Mouse (Mus musculus): Measurements from ENCODE around the gene Lyrm7. TPM values are rescaled to one million over a fixed set of nuclear protein-coding genes. Genes with fewer than 3 reads are reported as not detected.

The Lyrm7 gene
- polyA plus RNA-seq, 1 experiment, result not detected

- 85% methylated on average over 2 of the region's 2 CpGs for WGBS
- no peaks in the 10 kb centered on the region; the same call in 1 of the 2 replicates for H3K4me1 ChIP-seq (ENCODE audit: control insufficient read depth, insufficient read depth, low read length)
- H3K27ac ChIP-seq (ENCODE audit: insufficient read depth, low read depth, low read length), result no peak overlapping the region
- TF ChIP-seq CTCF (IDR thresholded peaks at IDR 0.05; ENCODE audit: insufficient read depth, low read depth, low read length), result no peak
- no peak for TF ChIP-seq POLR2A (IDR thresholded peaks at IDR 0.05; ENCODE audit: insufficient read depth, low read depth, low read length)
- H3K4me3 ChIP-seq (ENCODE audit: insufficient read depth, low read depth, low read length), result no peak overlapping the region
These were observed 24.7 kb upstream of the Lyrm7 start for GRCm38 (mm10) chr11:54885406-54885805.

GRCm38 (mm10) chr11:54884937-54885336 is 24.2 kb upstream of the Lyrm7 start:
- Histone ChIP-seq H3K4me1 (ENCODE audit: control insufficient read depth, insufficient read depth, low read length) (no peaks in the 10 kb centered on the region; the same call in 1 of the 2 replicates), H3K27ac (ENCODE audit: insufficient read depth, low read depth, low read length) (no peak overlapping the region), H3K4me3 (ENCODE audit: insufficient read depth, low read depth, low read length) (no peak overlapping the region)
- TF ChIP-seq CTCF (IDR thresholded peaks at IDR 0.05; ENCODE audit: insufficient read depth, low read depth, low read length) (no peak), POLR2A (IDR thresholded peaks at IDR 0.05; ENCODE audit: insufficient read depth, low read depth, low read length) (no peak)
- 33% methylated on average over 5 of the region's 5 CpGs for WGBS

GRCm38 (mm10) chr11:54884197-54884828 is 23.6 kb upstream of the Lyrm7 start:
- TF ChIP-seq POLR2A (IDR thresholded peaks at IDR 0.05; ENCODE audit: insufficient read depth, low read depth, low read length) (no peak), CTCF (IDR thresholded peaks at IDR 0.05; ENCODE audit: insufficient read depth, low read depth, low read length) (no peak)
- 90% methylated on average over 5 of the region's 5 CpGs for WGBS
- H3K27ac ChIP-seq (ENCODE audit: insufficient read depth, low read depth, low read length), result no peak overlapping the region

GRCm38 (mm10) chr11:54882671-54883070 is 22.0 kb upstream of the Lyrm7 start:
- peaks cover 2% of the 10 kb centered on the region; the same call in 1 of the 2 replicates for H3K4me1 ChIP-seq (ENCODE audit: control insufficient read depth, insufficient read depth, low read length)
- TF ChIP-seq CTCF (IDR thresholded peaks at IDR 0.05; ENCODE audit: insufficient read depth, low read depth, low read length) (no peak), POLR2A (IDR thresholded peaks at IDR 0.05; ENCODE audit: insufficient read depth, low read depth, low read length) (no peak)
- 62% methylated on average over 8 of the region's 8 CpGs for WGBS
- H3K4me3 ChIP-seq (ENCODE audit: insufficient read depth, low read depth, low read length), result no peak overlapping the region
- no peak overlapping the region for H3K27ac ChIP-seq (ENCODE audit: insufficient read depth, low read depth, low read length)

More at GRCm38 (mm10) chr11:54884197-54884828, 23.6 kb upstream of the Lyrm7 start:
- Histone ChIP-seq H3K4me3 (ENCODE audit: insufficient read depth, low read depth, low read length) (no peak overlapping the region), H3K4me1 (ENCODE audit: control insufficient read depth, insufficient read depth, low read length) (peaks cover 2% of the 10 kb centered on the region; the same call in 1 of the 2 replicates)

DNA sequence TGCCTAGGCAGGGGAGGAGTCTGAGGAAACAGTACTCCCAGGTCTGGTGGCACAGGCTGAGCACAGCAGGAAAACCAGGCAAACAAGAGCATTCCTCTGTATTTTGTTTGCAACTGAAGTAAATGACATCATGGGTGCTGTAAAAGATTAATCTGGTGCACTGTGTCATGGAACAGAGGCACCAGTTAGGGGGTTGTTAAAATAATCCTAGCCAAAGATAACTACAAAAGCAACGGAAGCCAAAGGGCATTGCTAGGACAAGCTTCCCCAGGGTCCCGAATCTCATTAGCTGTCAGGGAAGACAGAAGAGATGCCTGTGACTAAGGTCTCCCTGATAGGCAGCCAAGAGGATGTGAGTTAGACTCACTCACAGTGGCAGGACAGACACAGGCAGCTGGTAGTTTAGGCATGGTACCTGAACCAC is 20.3 kb upstream of the Lyrm7 start:
- Histone ChIP-seq H3K27ac (ENCODE audit: insufficient read depth, low read depth, low read length) (no peak overlapping the region), H3K4me3 (ENCODE audit: insufficient read depth, low read depth, low read length) (no peak overlapping the region), H3K4me1 (ENCODE audit: control insufficient read depth, insufficient read depth, low read length) (peaks cover 2% of the 10 kb centered on the region; the same call in 1 of the 2 replicates)
- WGBS, result 40% methylated on average over 2 of the region's 2 CpGs
- TF ChIP-seq CTCF (IDR thresholded peaks at IDR 0.05; ENCODE audit: insufficient read depth, low read depth, low read length) (no peak), POLR2A (IDR thresholded peaks at IDR 0.05; ENCODE audit: insufficient read depth, low read depth, low read length) (no peak)

- TF ChIP-seq POLR2A (IDR thresholded peaks at IDR 0.05; ENCODE audit: insufficient read depth, low read depth, low read length) (no peak), CTCF (IDR thresholded peaks at IDR 0.05; ENCODE audit: insufficient read depth, low read depth, low read length) (no peak)
- 89% methylated on average over 10 of the region's 10 CpGs for WGBS
- H3K4me1 ChIP-seq (ENCODE audit: control insufficient read depth, insufficient read depth, low read length), result peaks cover 2% of the 10 kb centered on the region; the same call in 1 of the 2 replicates
- H3K4me3 ChIP-seq (ENCODE audit: insufficient read depth, low read depth, low read length), result no peak overlapping the region
- H3K27ac ChIP-seq (ENCODE audit: insufficient read depth, low read depth, low read length), result no peak overlapping the region
These were observed 19.2 kb upstream of the Lyrm7 start for GRCm38 (mm10) chr11:54879922-54880321.

- TF ChIP-seq POLR2A (IDR thresholded peaks at IDR 0.05; ENCODE audit: insufficient read depth, low read depth, low read length), result no peak
- no peak for TF ChIP-seq CTCF (IDR thresholded peaks at IDR 0.05; ENCODE audit: insufficient read depth, low read depth, low read length)
- H3K4me1 ChIP-seq (ENCODE audit: control insufficient read depth, insufficient read depth, low read length), result peaks cover 2% of the 10 kb centered on the region; the same call in 1 of the 2 replicates
- no peak overlapping the region for H3K27ac ChIP-seq (ENCODE audit: insufficient read depth, low read depth, low read length)
- H3K4me3 ChIP-seq (ENCODE audit: insufficient read depth, low read depth, low read length), result no peak overlapping the region
- WGBS, result 28% methylated on average over 4 of the region's 4 CpGs
These were observed 18.7 kb upstream of the Lyrm7 start for GRCm38 (mm10) chr11:54879434-54879833.

GRCm38 (mm10) chr11:54878893-54879292 is 18.2 kb upstream of the Lyrm7 start:
- Histone ChIP-seq H3K27ac (ENCODE audit: insufficient read depth, low read depth, low read length) (no peak overlapping the region), H3K4me1 (ENCODE audit: control insufficient read depth, insufficient read depth, low read length) (peaks cover 2% of the 10 kb centered on the region; the same call in 1 of the 2 replicates), H3K4me3 (ENCODE audit: insufficient read depth, low read depth, low read length) (no peak overlapping the region)
- WGBS, result 86% methylated on average over 6 of the region's 6 CpGs
- TF ChIP-seq POLR2A (IDR thresholded peaks at IDR 0.05; ENCODE audit: insufficient read depth, low read depth, low read length) (no peak), CTCF (IDR thresholded peaks at IDR 0.05; ENCODE audit: insufficient read depth, low read depth, low read length) (no peak)

- WGBS, result 97% methylated on average over 5 of the region's 5 CpGs
- peaks cover 2% of the 10 kb centered on the region; the same call in 1 of the 2 replicates for H3K4me1 ChIP-seq (ENCODE audit: control insufficient read depth, insufficient read depth, low read length)
- no peak overlapping the region for H3K27ac ChIP-seq (ENCODE audit: insufficient read depth, low read depth, low read length)
- no peak overlapping the region for H3K4me3 ChIP-seq (ENCODE audit: insufficient read depth, low read depth, low read length)
- TF ChIP-seq CTCF (IDR thresholded peaks at IDR 0.05; ENCODE audit: insufficient read depth, low read depth, low read length) (no peak), POLR2A (IDR thresholded peaks at IDR 0.05; ENCODE audit: insufficient read depth, low read depth, low read length) (no peak)
These were observed 15.3 kb upstream of the Lyrm7 start for GRCm38 (mm10) chr11:54876031-54876430.

Data from olfactory bulb, adult 2 months (tissue).